Mouse (Mus musculus): Measurements from ENCODE around the gene Flt3l. TPM values are rescaled to one million over a fixed set of nuclear protein-coding genes. Genes with fewer than 3 reads are reported as not detected.
"Not testable (repeated sequence)": the region's sequence is repeated elsewhere in the genome, so short reads cannot be mapped to it uniquely, and the experiment has no call there.

Flt3l gene
- total and polyA plus RNA-seq, 2 experiments from 2014 or later, result 1.9 to 2.3 TPM

- no peak overlapping the region for H3K27ac ChIP-seq (ENCODE audit: low read depth, low read length)
- no peaks in the 10 kb centered on the region for H3K27me3 ChIP-seq (ENCODE audit: insufficient read depth, low read length)
- H3K36me3 ChIP-seq (ENCODE audit: insufficient read depth), result no peaks in the 10 kb centered on the region
- ATAC-seq (no peak), DNase-seq (no peak)
- H3K9me3 ChIP-seq (ENCODE audit: low read length), result no peaks in the 10 kb centered on the region
- H3K4me3 ChIP-seq (ENCODE audit: low read depth, low read length), result no peak overlapping the region
- no peak overlapping the region for H3K4me2 ChIP-seq (ENCODE audit: low read depth)
- TF ChIP-seq CTCF (IDR thresholded peaks at IDR 0.05; ENCODE audit: low read depth), result no peak
- no peak overlapping the region for H3K9ac ChIP-seq
- WGBS, result 92% methylated on average over 6 of the region's 6 CpGs
- H3K4me1 ChIP-seq (ENCODE audit: insufficient read depth), result no peaks in the 10 kb centered on the region
Observed at GRCm38 (mm10) chr7:45100046-45100445, 36.2 kb downstream of the Flt3l start.

GRCm38 (mm10) chr7:45098541-45099240 lies 37.5 kb downstream of the Flt3l start:
- Histone ChIP-seq H3K36me3 (ENCODE audit: insufficient read depth) (no peaks in the 10 kb centered on the region), H3K4me3 (ENCODE audit: low read depth, low read length) (no peak overlapping the region), H3K4me1 (ENCODE audit: insufficient read depth) (no peaks in the 10 kb centered on the region), H3K27me3 (ENCODE audit: insufficient read depth, low read length) (no peaks in the 10 kb centered on the region), H3K27ac (ENCODE audit: low read depth, low read length) (no peak overlapping the region), H3K9ac (no peak overlapping the region), H3K4me2 (ENCODE audit: low read depth) (no peak overlapping the region), H3K9me3 (ENCODE audit: low read length) (no peaks in the 10 kb centered on the region)
- 91% methylated on average over 8 of the region's 8 CpGs for WGBS
- ATAC-seq, result no peak
- no peak for DNase-seq
- peak; percentile 23 for TF ChIP-seq CTCF (IDR thresholded peaks at IDR 0.05; ENCODE audit: low read depth)

- no peak overlapping the region for H3K4me3 ChIP-seq (ENCODE audit: low read depth, low read length)
- no peaks in the 10 kb centered on the region for H3K27me3 ChIP-seq (ENCODE audit: insufficient read depth, low read length)
- H3K4me1 ChIP-seq (ENCODE audit: insufficient read depth), result no peaks in the 10 kb centered on the region
- no peak for TF ChIP-seq CTCF (IDR thresholded peaks at IDR 0.05; ENCODE audit: low read depth)
- WGBS, result 52% methylated on average over 6 of the region's 6 CpGs
- no peak overlapping the region for H3K4me2 ChIP-seq (ENCODE audit: low read depth)
- DNase-seq (no peak), ATAC-seq (no peak)
- H3K9ac ChIP-seq, result no peak overlapping the region
- no peak overlapping the region for H3K27ac ChIP-seq (ENCODE audit: low read depth, low read length)
- no peaks in the 10 kb centered on the region for H3K9me3 ChIP-seq (ENCODE audit: low read length)
- H3K36me3 ChIP-seq (ENCODE audit: insufficient read depth), result no peaks in the 10 kb centered on the region
Observed at GRCm38 (mm10) chr7:45097479-45097878, 38.8 kb downstream of the Flt3l start.

GRCm38 (mm10) chr7:45095965-45096364 lies 40.3 kb downstream of the Flt3l start:
- not testable (repeated sequence) for H3K27me3 ChIP-seq (ENCODE audit: insufficient read depth, low read length); H3K9ac ChIP-seq; H3K36me3 ChIP-seq (ENCODE audit: insufficient read depth); DNase-seq; ATAC-seq; H3K4me3 ChIP-seq (ENCODE audit: low read depth, low read length); H3K4me1 ChIP-seq (ENCODE audit: insufficient read depth); H3K4me2 ChIP-seq (ENCODE audit: low read depth); H3K27ac ChIP-seq (ENCODE audit: low read depth, low read length); H3K9me3 ChIP-seq (ENCODE audit: low read length)
- WGBS, result 91% methylated on average over 14 of the region's 14 CpGs

- no peak for TF ChIP-seq CTCF (IDR thresholded peaks at IDR 0.05; ENCODE audit: low read depth)
- H3K27ac ChIP-seq (ENCODE audit: low read depth, low read length), result no peak overlapping the region
- H3K4me3 ChIP-seq (ENCODE audit: low read depth, low read length), result no peak overlapping the region
- 85% methylated on average over 6 of the region's 6 CpGs for WGBS
- ATAC-seq (no peak), DNase-seq (no peak)
- no peaks in the 10 kb centered on the region for H3K4me1 ChIP-seq (ENCODE audit: insufficient read depth)
- no peaks in the 10 kb centered on the region for H3K9me3 ChIP-seq (ENCODE audit: low read length)
- no peak overlapping the region for H3K9ac ChIP-seq
- H3K27me3 ChIP-seq (ENCODE audit: insufficient read depth, low read length), result no peaks in the 10 kb centered on the region
- no peaks in the 10 kb centered on the region for H3K36me3 ChIP-seq (ENCODE audit: insufficient read depth)
- no peak overlapping the region for H3K4me2 ChIP-seq (ENCODE audit: low read depth)
Observed at GRCm38 (mm10) chr7:45095367-45095766, 40.9 kb downstream of the Flt3l start.

- Histone ChIP-seq H3K36me3 (ENCODE audit: insufficient read depth) (no peaks in the 10 kb centered on the region), H3K9ac (no peak overlapping the region), H3K9me3 (ENCODE audit: low read length) (no peaks in the 10 kb centered on the region), H3K4me3 (ENCODE audit: low read depth, low read length) (no peak overlapping the region), H3K4me2 (ENCODE audit: low read depth) (no peak overlapping the region), H3K27ac (ENCODE audit: low read depth, low read length) (no peak overlapping the region), H3K4me1 (ENCODE audit: insufficient read depth) (no peaks in the 10 kb centered on the region), H3K27me3 (ENCODE audit: insufficient read depth, low read length) (no peaks in the 10 kb centered on the region)
- 74% methylated on average over 7 of the region's 7 CpGs for WGBS
- TF ChIP-seq CTCF (IDR thresholded peaks at IDR 0.05; ENCODE audit: low read depth), result no peak
- ATAC-seq (no peak), DNase-seq (no peak)
Observed at GRCm38 (mm10) chr7:45094121-45094520, 42.1 kb downstream of the Flt3l start.

- no peak for TF ChIP-seq CTCF (IDR thresholded peaks at IDR 0.05; ENCODE audit: low read depth)
- WGBS, result 32% methylated on average over 18 of the region's 18 CpGs
- no peaks in the 10 kb centered on the region for H3K36me3 ChIP-seq (ENCODE audit: insufficient read depth)
- no peak overlapping the region for H3K4me3 ChIP-seq (ENCODE audit: low read depth, low read length)
- no peak overlapping the region for H3K27ac ChIP-seq (ENCODE audit: low read depth, low read length)
- H3K4me1 ChIP-seq (ENCODE audit: insufficient read depth), result no peaks in the 10 kb centered on the region
- no peaks in the 10 kb centered on the region for H3K27me3 ChIP-seq (ENCODE audit: insufficient read depth, low read length)
- no peaks in the 10 kb centered on the region for H3K9me3 ChIP-seq (ENCODE audit: low read length)
- no peak for ATAC-seq
- no peak overlapping the region for H3K4me2 ChIP-seq (ENCODE audit: low read depth)
- no peak for DNase-seq
- no peak overlapping the region for H3K9ac ChIP-seq
Observed at GRCm38 (mm10) chr7:45093516-45093905, 42.7 kb downstream of the Flt3l start.
